Mouse (Mus musculus) C2C12 (cell line): ENCODE measurements at regions not wholly inside any gene's neighbourhood (a gene's known extent, or its start where the extent isn't known, plus 50 kb on each side); places are given as distances from the start of the nearest gene placed in this dataset.

Experiments used
- H3K27me3 ChIP-seq: one replicate; pipeline ENCODE4 v1.6.1; 2011; ENCODE audit not compliant: control insufficient read depth, insufficient read depth, insufficient read length
- H3K36me3 ChIP-seq: one replicate; pipeline ENCODE4 v1.6.1; 2011; ENCODE audit not compliant: control insufficient read depth, insufficient read depth
- H3K4me3 ChIP-seq: one replicate; pipeline ENCODE4 v1.5.1; 2011; ENCODE audit warnings: mild to moderate bottlenecking, control low read depth; ENCODE audit not compliant: poor library complexity, insufficient read depth, severe bottlenecking
- H3K79me2 ChIP-seq: one replicate; pipeline ENCODE4 v1.6.1; 2011; ENCODE audit not compliant: control insufficient read depth, insufficient read depth
- H3K79me3 ChIP-seq: one replicate; pipeline ENCODE4 v1.6.1; 2011; ENCODE audit warnings: low read depth, control low read depth
- H3ac ChIP-seq: one replicate; pipeline ENCODE3; 2011; ENCODE audit warnings: low read depth; ENCODE audit not compliant: control insufficient read depth, insufficient read length
- CEBPB ChIP-seq: IDR thresholded peaks from one replicate; pipeline ENCODE4 v1.6.1; 2011; ENCODE audit warnings: low read depth, mild to moderate bottlenecking, control low read depth, moderate library complexity
- CTCF ChIP-seq: IDR thresholded peaks from one replicate; pipeline ENCODE4 v1.5.1; 2011; ENCODE audit not compliant: control insufficient read depth, insufficient read depth, insufficient read length
- FOSL1 ChIP-seq: IDR thresholded peaks from one replicate; pipeline ENCODE4 v1.8.0; 2011; ENCODE audit warnings: mild to moderate bottlenecking, low read length; ENCODE audit not compliant: poor library complexity, insufficient read depth, severe bottlenecking
- MAX ChIP-seq: IDR thresholded peaks from one replicate; pipeline ENCODE4 v1.6.1; 2011; ENCODE audit warnings: mild to moderate bottlenecking, control low read depth
- MYOD1 ChIP-seq: IDR thresholded peaks from one replicate; pipeline ENCODE4 v1.6.1; 2011; ENCODE audit warnings: low read depth; ENCODE audit not compliant: control insufficient read depth, insufficient read length
- MYOG ChIP-seq: IDR thresholded peaks from one replicate; pipeline ENCODE4 v1.6.1; 2011; ENCODE audit not compliant: control insufficient read depth, insufficient read length; ENCODE audit errors: extremely low read depth
- USF1 ChIP-seq: IDR thresholded peaks from one replicate; pipeline ENCODE4 v1.6.1; 2011; ENCODE audit warnings: low read depth, mild to moderate bottlenecking, control low read depth, moderate library complexity

GRCm38 (mm10) chr8:6279903-6280302 lies 1174.8 kb upstream of the Slc10a2 start:
- TF ChIP-seq CEBPB (no peak), MYOG (no peak), CTCF (no peak), USF1 (no peak), MYOD1 (no peak), FOSL1 (no peak), MAX (no peak)
- H3K4me3 ChIP-seq: no peak overlapping the region
- H3K27me3 ChIP-seq: no peaks in the 10 kb centered on the region
- no peaks in the 10 kb centered on the region for H3K79me3 ChIP-seq
- no peaks in the 10 kb centered on the region for H3K36me3 ChIP-seq
- no peak overlapping the region for H3ac ChIP-seq
- no peaks in the 10 kb centered on the region for H3K79me2 ChIP-seq
